ENCODE assay signal across 1 mouse cellular context in the genomic region with DNA sequence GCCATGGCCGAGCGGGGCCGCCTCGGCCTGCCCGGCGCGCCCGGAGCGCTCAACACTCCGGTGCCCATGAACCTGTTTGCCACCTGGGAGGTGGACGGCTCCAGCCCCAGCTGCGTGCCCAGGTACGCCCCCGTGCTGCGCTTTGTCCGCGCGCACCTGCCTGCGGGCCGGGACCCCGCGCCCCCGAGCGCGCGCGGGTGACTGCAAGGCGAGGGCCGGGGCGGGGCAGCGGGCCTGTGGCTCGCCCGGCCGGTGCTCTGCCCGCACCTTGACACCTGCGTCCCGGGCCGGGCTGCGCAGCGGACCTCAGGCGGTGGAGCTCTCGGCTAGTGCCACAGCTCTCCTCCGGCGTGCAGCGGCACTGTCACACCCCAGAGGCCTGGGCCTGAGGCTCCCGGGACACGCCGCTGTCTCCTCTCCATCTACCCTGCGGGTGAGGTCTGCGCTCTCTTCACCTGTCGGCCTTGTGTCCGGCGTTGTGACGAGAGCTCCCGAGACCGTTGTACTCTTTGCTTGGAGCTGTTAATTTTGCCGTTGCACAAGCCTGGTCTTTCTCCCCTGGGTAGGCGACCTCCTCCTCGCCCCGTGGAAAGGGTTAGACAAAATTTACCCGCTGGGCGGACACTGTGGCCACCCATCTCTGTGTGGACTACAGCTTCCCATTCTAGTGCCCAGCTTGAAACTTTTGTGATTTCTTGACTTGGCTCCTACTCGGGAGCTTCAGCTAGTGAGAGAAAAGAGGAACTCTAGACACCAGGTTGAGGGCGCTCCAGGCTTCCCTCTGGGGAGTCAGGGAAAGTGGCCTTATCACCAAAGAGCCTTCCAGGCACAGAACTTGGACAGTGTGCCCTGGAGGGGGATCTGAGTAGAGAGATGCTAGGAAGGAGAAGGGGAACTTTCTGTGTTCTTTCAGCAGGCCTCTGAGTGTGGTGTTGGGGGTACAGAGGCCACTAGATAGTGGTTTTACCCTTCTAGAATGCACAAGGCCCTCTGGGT.
TF ChIP-seq lines count a peak whose summit lies in the region.

No protein-coding gene starts in this region.

TF ChIP-seq in CH12.LX, 34 proteins besides CTCF, POLR2A, EP300 and RAD21:
- no peak for TF ChIP-seq SMC3 (IDR thresholded peaks at IDR 0.05; ENCODE audit: low read depth, low read length)
- 0 out of 2 replicates have a peak, but pooled peaks have one; percentile 72 for TF ChIP-seq UBTF (IDR thresholded peaks at IDR 0.05; ENCODE audit: low read depth, low read length)
